Mouse (Mus musculus) kidney, adult 8-10 months (tissue): ENCODE measurements around the gene Hist2h2aa1.
"Not testable (repeated sequence)": the region's sequence is repeated elsewhere in the genome, so short reads cannot be mapped to it uniquely, and the experiment has no call there.

Experiments used
- DNase-seq, 2 experiments: peaks; one replicate each; pipeline ENCODE4 v3.0.0; 2022

Hist2h2aa1 gene

DNA sequence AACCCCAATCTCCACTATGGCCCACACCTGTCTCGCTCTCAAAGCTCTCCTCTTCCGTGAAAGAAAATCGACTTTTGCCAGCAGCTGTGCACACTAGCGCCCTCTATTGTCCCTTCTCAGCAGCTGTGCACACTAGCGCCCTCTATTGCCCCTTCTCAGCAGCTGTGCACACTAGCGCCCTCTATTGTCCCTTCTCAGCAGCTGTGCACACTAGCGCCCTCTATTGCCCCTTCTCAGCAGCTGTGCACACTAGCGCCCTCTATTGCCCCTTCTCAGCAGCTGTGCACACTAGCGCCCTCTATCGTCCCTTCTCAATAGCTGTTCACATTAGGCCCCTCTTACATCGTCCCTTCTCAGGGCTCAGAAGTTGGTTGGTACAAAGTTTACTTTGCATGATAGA lies 42.0 kb downstream of the Hist2h2aa1 start:
- DNase-seq, result not testable (repeated sequence)

- no peak for DNase-seq
These were observed 43.9 kb downstream of the Hist2h2aa1 start for GRCm38 (mm10) chr3:96289201-96289600.

DNA sequence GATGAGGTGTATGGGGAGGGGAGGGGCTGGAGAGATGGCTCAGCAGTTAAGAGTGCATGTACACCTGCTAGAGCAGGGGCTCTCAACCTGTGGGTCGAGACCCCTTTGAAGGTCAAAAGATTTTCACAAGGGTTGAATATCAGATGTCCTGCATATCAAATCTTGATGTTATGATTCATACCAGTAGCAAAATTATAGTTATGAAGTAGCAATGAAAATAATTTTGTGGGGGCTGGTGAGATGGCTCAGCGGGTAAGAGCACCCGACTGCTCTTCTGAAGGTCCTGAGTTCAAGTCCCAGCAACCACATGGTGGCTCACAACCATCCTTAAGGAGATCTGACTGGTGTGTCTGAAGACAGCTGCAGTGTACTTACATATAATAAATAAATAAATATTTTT lies 45.4 kb downstream of the Hist2h2aa1 start:
- not testable (repeated sequence) for DNase-seq

DNA sequence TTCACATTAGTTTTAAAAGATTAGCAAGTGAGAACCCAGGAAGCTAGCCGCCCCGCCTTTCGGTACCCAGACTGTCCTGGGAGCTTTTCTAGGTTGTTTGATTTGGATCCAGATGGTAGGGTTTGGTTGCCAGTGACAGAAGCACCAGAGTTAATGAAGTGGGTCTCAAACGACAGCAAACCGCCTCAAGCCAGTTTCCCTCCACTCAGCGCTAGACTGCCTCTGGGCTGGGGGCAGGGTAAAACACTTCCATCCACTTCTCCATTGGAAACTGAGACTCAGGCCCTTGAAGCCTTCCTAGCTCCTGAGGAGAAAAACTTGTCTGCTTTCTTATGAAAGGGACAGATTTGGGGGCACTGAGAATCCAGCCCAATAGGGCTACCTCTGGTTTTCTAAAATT lies 47.3 kb downstream of the Hist2h2aa1 start:
- DNase-seq, result no peak

- DNase-seq, result no peak
These were observed 48.1 kb downstream of the Hist2h2aa1 start for GRCm38 (mm10) chr3:96293368-96293767.

GRCm38 (mm10) chr3:96293787-96294186 lies 48.5 kb downstream of the Hist2h2aa1 start, which contains the start of gene Fcgr1:
TSS of gene Fcgr1 (minus strand) at chr3:96293969.
- no peak for DNase-seq
